Mouse (Mus musculus) limb, embryonic 12.5 days (tissue): ENCODE measurements at regions not wholly inside any gene's neighbourhood (a gene's known extent, or its start where the extent isn't known, plus 50 kb on each side); places are given as distances from the start of the nearest gene placed in this dataset.
A peak's percentile ranks its signal among the peaks of the same experiment; 100 is the strongest.

Experiments
- ATAC-seq: fragments of 200-750 bp; cut with Nextera tagmentation; 2 replicates; pipeline ENCODE4 v1.8.0; 2017; ENCODE audit warnings: low read depth, moderate TSS enrichment; ENCODE audit not compliant: insufficient number of reproducible peaks, insufficient read depth, low FRiP score, low TSS enrichment
- H3K27ac ChIP-seq: fragments of 300-500 bp; sonication (generic); 2 replicates; pipeline ENCODE4 v1.5.1; 2016; ENCODE audit warnings: mild to moderate bottlenecking, moderate library complexity
- H3K27me3 ChIP-seq: fragments of 300-500 bp; sonication (generic); 2 replicates; pipeline ENCODE4 v1.6.1; 2016; ENCODE audit warnings: mild to moderate bottlenecking, moderate library complexity
- H3K36me3 ChIP-seq: fragments of 300-500 bp; sonication (generic); 2 replicates; pipeline ENCODE4 v1.6.1; 2016; ENCODE audit warnings: mild to moderate bottlenecking, moderate library complexity
- H3K4me1 ChIP-seq: fragments of 300-500 bp; sonication (generic); replicated peaks from 2 replicates; pipeline ENCODE4 v1.6.1; 2016
- H3K4me2 ChIP-seq: fragments of 300-500 bp; sonication (generic); 2 replicates; pipeline ENCODE4 v1.6.1; 2016; ENCODE audit warnings: mild to moderate bottlenecking, moderate library complexity
- H3K4me3 ChIP-seq: fragments of 300-500 bp; sonication (generic); replicated peaks from 2 replicates; pipeline ENCODE4 v1.5.1; 2016; ENCODE audit warnings: mild to moderate bottlenecking
- H3K9ac ChIP-seq: fragments of 300-500 bp; sonication (generic); replicated peaks from 2 replicates; pipeline ENCODE4 v1.6.1; 2016; ENCODE audit warnings: mild to moderate bottlenecking, moderate library complexity
- H3K9me3 ChIP-seq: fragments of 300-500 bp; sonication (generic); 2 replicates; pipeline ENCODE4 v1.6.1; 2016; ENCODE audit warnings: mild to moderate bottlenecking, moderate library complexity
- WGBS: fragments of 180-500 bp; shearing (Covaris S2); methylation state at CpG from one replicate; pipeline ENCODE4 v1.1.7; 2016; 5-methylcytosine and 5-hydroxymethylcytosine counted together

DNA sequence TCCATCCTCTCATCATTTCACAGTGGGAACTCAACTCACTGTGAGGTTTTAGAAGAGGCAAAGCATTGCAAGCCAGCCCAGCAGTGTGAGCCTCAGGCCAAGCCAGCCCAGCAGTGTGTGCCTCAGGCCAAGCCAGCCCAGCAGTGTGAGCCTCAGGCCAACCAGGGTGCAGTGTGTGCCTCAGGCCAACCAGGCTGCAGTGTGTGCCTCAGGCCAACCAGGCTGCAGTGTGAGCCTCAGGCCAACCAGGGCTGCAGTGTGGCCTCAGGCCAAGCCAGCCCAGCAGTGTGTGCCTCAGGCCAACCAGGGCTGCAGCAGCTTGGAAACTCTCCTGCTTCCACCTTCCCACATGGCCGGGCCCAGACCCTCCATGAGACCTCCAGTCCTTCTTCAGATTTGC lies 227.1 kb upstream of the Zmiz1 start:
- H3K9ac ChIP-seq = no peak overlapping the region
- H3K27me3 ChIP-seq = no peaks in the 10 kb centered on the region
- H3K9me3 ChIP-seq = no peaks in the 10 kb centered on the region
- ATAC-seq = no peak
- no peak overlapping the region for H3K4me2 ChIP-seq
- H3K4me3 ChIP-seq = no peak overlapping the region
- H3K4me1 ChIP-seq = peaks cover 54% of the 10 kb centered on the region
- WGBS = 50% methylated on average over 1 of the region's 1 CpGs
- no peaks in the 10 kb centered on the region for H3K36me3 ChIP-seq
- H3K27ac ChIP-seq = peak overlapping the region; percentile 71

GRCm38 (mm10) chr14:25236421-25236973 lies 222.5 kb upstream of the Zmiz1 start:
- no peak overlapping the region for H3K9ac ChIP-seq
- no peak for ATAC-seq
- WGBS = 68% methylated on average over 13 of the region's 13 CpGs
- H3K4me1 ChIP-seq = peaks cover 31% of the 10 kb centered on the region
- no peaks in the 10 kb centered on the region for H3K9me3 ChIP-seq
- H3K27ac ChIP-seq = 0 out of 2 replicates have a peak overlapping the region, but pooled peaks have one; percentile 7
- no peaks in the 10 kb centered on the region for H3K36me3 ChIP-seq
- no peak overlapping the region for H3K4me2 ChIP-seq
- no peak overlapping the region for H3K4me3 ChIP-seq
- H3K27me3 ChIP-seq = no peaks in the 10 kb centered on the region

DNA sequence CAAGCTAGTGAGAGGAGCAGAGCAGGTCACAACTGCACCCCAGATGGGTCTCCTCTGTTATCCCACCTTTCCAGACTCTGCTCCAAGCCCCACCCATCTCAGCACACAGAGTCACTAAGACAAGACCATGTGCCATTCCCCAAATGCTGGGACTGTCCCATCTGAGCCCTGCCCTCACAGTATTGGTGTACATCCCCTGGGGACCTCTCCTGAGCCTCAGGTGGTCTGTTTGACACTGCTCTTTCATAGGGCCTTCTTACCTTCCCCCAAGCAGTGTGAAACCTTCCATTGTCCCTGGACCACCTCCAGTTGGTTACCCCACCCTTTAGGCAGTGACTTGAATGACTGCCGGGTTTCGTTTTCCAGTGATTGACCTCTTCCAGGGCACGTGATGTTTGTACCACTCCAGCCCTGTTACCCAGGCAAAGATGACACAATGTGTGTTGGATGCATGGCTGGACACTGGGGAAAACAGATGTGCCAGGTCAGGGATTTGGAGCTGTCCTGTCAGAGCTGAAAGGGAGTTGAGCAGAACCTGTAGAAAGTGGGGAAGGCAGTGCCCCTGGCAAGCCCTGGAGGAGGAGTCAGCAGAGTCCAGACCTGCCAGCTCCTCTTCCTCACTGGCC lies 219.5 kb upstream of the Zmiz1 start:
- peaks cover 42% of the 10 kb centered on the region for H3K4me1 ChIP-seq
- no peak for ATAC-seq
- H3K9ac ChIP-seq = no peak overlapping the region
- H3K27ac ChIP-seq = no peak overlapping the region
- no peak overlapping the region for H3K4me3 ChIP-seq
- no peaks in the 10 kb centered on the region for H3K36me3 ChIP-seq
- 66% methylated on average over 3 of the region's 3 CpGs for WGBS
- no peak overlapping the region for H3K4me2 ChIP-seq
- H3K27me3 ChIP-seq = no peaks in the 10 kb centered on the region
- H3K9me3 ChIP-seq = no peaks in the 10 kb centered on the region

DNA sequence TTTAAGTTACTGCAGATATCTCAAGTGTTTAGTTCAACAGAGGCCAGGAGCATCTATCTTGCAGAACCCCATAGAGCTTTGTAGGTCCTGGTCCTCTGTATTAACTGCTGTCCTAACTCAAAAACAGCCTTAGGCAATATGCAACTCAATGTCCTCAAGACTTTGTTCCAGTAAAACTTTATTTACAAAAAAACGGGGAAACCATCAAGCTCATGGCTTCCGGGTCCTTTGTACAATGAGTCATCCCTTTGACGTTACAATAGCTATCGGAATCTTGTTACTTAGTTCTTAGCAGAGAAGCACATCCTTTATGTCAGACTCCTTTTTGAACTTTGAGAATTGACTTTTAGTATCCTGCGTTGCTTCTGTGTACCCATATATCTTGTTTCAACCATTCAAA lies 216.2 kb upstream of the Zmiz1 start:
- Histone ChIP-seq H3K27ac (peak overlapping the region; percentile 74), H3K4me1 (peaks cover 49% of the 10 kb centered on the region), H3K27me3 (no peaks in the 10 kb centered on the region), H3K9ac (no peak overlapping the region), H3K4me2 (no peak overlapping the region), H3K4me3 (no peak overlapping the region), H3K9me3 (no peaks in the 10 kb centered on the region), H3K36me3 (no peaks in the 10 kb centered on the region)
- WGBS = 82% methylated on average over 5 of the region's 5 CpGs
- ATAC-seq = no peak

DNA sequence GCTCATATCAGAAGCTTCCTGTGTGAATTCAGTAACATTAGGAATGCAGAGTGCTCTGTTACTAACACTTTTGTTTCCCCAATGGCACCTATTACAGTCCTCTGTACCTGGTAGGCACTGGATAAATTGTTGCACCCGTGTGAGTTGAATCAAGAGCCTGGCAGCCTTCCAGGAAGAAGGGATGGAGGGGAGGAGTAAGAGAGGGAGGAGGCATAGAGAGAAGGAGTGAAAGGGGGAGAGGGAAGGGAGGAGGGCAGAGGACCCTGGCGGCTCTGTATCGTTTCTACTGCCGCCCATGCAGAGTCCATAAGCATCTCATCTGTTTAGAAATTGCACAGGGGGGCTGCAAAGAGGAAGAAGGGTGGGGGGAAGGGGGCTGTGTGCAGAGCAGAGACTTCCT lies 215.7 kb upstream of the Zmiz1 start:
- no peak overlapping the region for H3K4me3 ChIP-seq
- 18% methylated on average over 4 of the region's 4 CpGs for WGBS
- H3K27ac ChIP-seq = peak overlapping the region; percentile 74
- H3K9ac ChIP-seq = no peak overlapping the region
- H3K4me2 ChIP-seq = no peak overlapping the region
- H3K36me3 ChIP-seq = no peaks in the 10 kb centered on the region
- ATAC-seq = peak; percentile 17; the same call in 1 of the 2 replicates
- no peaks in the 10 kb centered on the region for H3K27me3 ChIP-seq
- H3K9me3 ChIP-seq = no peaks in the 10 kb centered on the region
- H3K4me1 ChIP-seq = peaks cover 49% of the 10 kb centered on the region

DNA sequence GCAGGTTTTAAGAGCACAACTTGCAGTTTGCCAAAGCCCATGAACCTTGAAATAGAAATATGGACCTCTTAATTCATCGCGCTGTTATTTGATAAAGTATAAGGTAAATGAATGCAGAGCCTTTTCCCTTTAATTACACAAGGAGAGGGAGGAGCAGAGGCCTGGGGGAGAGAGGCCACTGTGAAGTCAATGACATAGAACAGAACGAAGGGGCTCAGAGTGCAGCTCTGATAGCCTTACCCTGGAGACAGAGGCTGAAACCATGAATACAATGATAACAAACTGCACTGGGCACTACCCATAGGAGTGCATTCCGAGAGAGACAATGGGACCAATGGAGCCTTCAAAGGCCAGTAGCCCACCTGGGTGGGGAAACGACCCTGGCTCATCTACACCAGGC lies 215.3 kb upstream of the Zmiz1 start:
- no peak for ATAC-seq
- Histone ChIP-seq H3K9me3 (no peaks in the 10 kb centered on the region), H3K9ac (no peak overlapping the region), H3K36me3 (no peaks in the 10 kb centered on the region), H3K4me2 (no peak overlapping the region), H3K4me1 (peaks cover 49% of the 10 kb centered on the region), H3K27ac (peak overlapping the region; percentile 74), H3K27me3 (no peaks in the 10 kb centered on the region), H3K4me3 (no peak overlapping the region)
- WGBS = 59% methylated on average over 5 of the region's 5 CpGs

- H3K27ac ChIP-seq = no peak overlapping the region
- no peak overlapping the region for H3K4me2 ChIP-seq
- peaks cover 45% of the 10 kb centered on the region for H3K4me1 ChIP-seq
- H3K9ac ChIP-seq = no peak overlapping the region
- no peak overlapping the region for H3K4me3 ChIP-seq
- no peaks in the 10 kb centered on the region for H3K9me3 ChIP-seq
- no peaks in the 10 kb centered on the region for H3K36me3 ChIP-seq
- H3K27me3 ChIP-seq = no peaks in the 10 kb centered on the region
- no peak for ATAC-seq
- 92% methylated on average over 6 of the region's 6 CpGs for WGBS
These were observed 214.1 kb upstream of the Zmiz1 start for GRCm38 (mm10) chr14:25244841-25245240.

- no peak overlapping the region for H3K4me2 ChIP-seq
- ATAC-seq = no peak
- peak overlapping the region; percentile 31; the same call in 1 of the 2 replicates for H3K27ac ChIP-seq
- no peak overlapping the region for H3K9ac ChIP-seq
- 19% methylated on average over 4 of the region's 4 CpGs for WGBS
- no peak overlapping the region for H3K4me3 ChIP-seq
- H3K9me3 ChIP-seq = no peaks in the 10 kb centered on the region
- no peaks in the 10 kb centered on the region for H3K27me3 ChIP-seq
- no peaks in the 10 kb centered on the region for H3K36me3 ChIP-seq
- H3K4me1 ChIP-seq = peaks cover 40% of the 10 kb centered on the region
These were observed 213.3 kb upstream of the Zmiz1 start for GRCm38 (mm10) chr14:25245691-25246090.

DNA sequence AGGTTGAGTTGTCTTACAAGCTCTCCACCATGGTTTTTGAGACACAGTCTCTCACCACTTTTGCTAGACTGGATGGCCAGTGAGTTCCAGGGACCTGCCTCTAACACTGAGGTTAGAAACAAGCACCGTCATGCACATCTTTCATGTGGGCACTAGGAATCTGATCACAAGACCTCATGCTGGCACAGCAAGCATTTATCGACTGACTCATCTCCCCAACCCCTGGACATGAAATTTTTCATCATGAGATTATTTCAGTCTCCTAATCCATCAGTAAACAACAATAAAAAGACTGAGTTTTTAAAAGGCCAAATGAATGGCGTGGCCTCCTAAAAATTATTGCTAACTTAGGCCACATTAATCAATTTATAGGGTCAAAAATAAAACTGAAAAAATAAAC lies 210.0 kb upstream of the Zmiz1 start:
- Histone ChIP-seq H3K4me1 (peaks cover 21% of the 10 kb centered on the region), H3K27me3 (no peaks in the 10 kb centered on the region), H3K36me3 (no peaks in the 10 kb centered on the region), H3K27ac (no peak overlapping the region), H3K4me2 (no peak overlapping the region), H3K9ac (no peak overlapping the region), H3K4me3 (no peak overlapping the region), H3K9me3 (no peaks in the 10 kb centered on the region)
- WGBS = 89% methylated on average over 3 of the region's 3 CpGs
- ATAC-seq = no peak

DNA sequence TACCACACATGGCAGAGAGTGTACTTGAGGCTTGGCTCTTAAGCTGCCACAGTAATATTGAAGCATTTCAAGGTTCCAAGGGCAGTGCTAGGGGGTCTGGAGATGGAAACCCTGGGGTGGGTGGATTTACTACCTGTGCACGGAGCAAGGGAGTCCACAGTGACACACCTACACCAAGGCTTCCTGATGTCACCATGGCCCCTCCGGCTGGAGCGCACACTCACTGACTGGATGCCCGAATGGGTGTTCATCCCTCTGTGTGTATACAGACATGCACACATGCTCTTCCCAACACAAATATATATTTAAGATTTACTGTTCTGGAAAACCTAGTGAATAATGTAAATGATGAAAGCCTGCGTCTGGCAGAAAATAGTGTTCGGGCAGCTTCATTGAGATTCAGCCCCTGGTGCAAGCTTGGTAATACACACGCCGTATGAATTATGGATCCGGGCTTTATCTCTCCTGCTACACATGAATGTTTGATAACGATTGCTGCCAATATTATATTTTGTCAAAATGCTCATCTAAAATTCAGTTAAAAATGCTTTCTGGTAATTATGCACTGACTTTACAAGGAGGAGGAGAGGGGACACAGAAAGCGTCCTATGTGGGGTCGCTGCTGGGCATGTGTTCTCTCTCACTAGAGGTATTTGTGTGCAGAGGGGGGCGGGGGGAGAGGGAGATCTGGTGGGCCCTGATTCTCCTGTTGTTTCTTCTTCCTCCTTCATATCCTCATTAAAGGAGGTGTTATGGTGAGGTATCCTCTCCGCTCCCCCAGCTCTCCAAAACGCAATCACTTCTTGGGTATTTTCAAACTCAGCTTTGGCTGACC lies 205.8 kb upstream of the Zmiz1 start:
- no peaks in the 10 kb centered on the region for H3K4me1 ChIP-seq
- peaks cover 5% of the 10 kb centered on the region; the same call in 1 of the 2 replicates for H3K9me3 ChIP-seq
- H3K27me3 ChIP-seq = no peaks in the 10 kb centered on the region
- H3K36me3 ChIP-seq = no peaks in the 10 kb centered on the region
- no peak overlapping the region for H3K4me2 ChIP-seq
- H3K27ac ChIP-seq = no peak overlapping the region
- ATAC-seq = no peak
- no peak overlapping the region for H3K4me3 ChIP-seq
- 89% methylated on average over 15 of the region's 15 CpGs for WGBS
- H3K9ac ChIP-seq = no peak overlapping the region

DNA sequence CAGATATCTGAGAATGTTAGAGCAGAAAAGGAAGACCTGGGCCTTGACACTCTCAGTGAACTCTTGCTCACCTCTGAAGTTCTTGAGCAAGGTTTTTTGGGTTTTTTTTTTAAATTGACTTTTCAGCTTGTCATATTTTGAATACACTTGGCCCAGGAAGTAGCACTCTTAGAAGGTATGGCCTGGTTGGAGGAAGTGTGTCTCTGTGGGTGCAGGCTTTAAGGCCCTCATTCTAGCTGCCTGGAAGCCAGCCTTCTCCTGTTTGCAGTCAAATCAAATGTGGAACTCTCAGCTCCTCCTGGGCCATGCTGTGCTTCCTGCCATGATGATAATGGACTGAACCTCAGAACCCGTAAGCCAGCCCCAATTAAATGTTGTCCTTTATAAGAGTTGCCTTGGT lies 195.9 kb upstream of the Zmiz1 start:
- H3K4me2 ChIP-seq = no peak overlapping the region
- H3K4me1 ChIP-seq = peaks cover 17% of the 10 kb centered on the region
- H3K9ac ChIP-seq = no peak overlapping the region
- no peak overlapping the region for H3K27ac ChIP-seq
- no peaks in the 10 kb centered on the region for H3K27me3 ChIP-seq
- H3K9me3 ChIP-seq = no peaks in the 10 kb centered on the region
- ATAC-seq = no peak
- WGBS = 89% methylated on average over 1 of the region's 1 CpGs
- no peaks in the 10 kb centered on the region for H3K36me3 ChIP-seq
- H3K4me3 ChIP-seq = no peak overlapping the region
